12 mouse cellular contexts compared by ENCODE assay signal in the genomic region with DNA sequence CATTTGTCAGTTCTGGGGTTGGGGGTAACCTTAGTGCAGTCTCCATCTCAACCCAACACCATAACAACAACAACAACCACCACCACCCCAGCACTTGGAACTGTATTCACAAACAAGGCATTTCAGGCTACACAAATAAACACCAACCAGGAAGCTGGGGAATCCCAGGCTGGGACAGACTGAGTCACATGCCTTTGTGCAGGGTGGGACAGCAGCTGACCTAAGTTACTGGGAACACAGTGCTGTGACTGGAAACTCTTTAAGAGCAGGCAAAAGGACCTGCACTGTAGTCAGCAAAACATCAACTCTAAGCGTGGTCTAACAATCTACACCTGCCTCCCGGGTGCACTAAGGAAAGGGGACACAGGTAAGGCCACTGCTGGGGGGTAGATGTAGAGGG. TPM values are rescaled to one million over a fixed set of nuclear protein-coding genes. Genes with fewer than 3 reads are reported as not detected.
DNase-seq lines count a peak whose midpoint lies in the region; ATAC-seq and TF ChIP-seq lines count a peak whose summit lies in the region.
"Had no signal": no experiment of that assay in that cellular context is flagged by ENCODE, and none has a peak within 500 bp of the region (broad histone marks: within the 10 kb centered on the region; RNA-seq: fewer than 3 reads in every experiment).

No protein-coding gene starts in this region.

- 57% methylated on average over 2 of the region's 2 CpGs for WGBS in liver, adult 2 months
- WGBS in kidney, embryonic 16.5 days = 76% methylated on average over 2 of the region's 2 CpGs

- no peaks in the 10 kb centered on the region for H3K27me3 ChIP-seq in liver, adult 2 months (ENCODE audit: control insufficient read depth, insufficient read depth, low read length)
- no peaks in the 10 kb centered on the region for H3K27me3 ChIP-seq in kidney, embryonic 16.5 days (ENCODE audit: insufficient read depth, low read length)
- H3K27me3 ChIP-seq in myocyte (ENCODE audit: control insufficient read depth, insufficient read depth, insufficient read length) = no peaks in the 10 kb centered on the region

- peak; percentile 66 for DNase-seq in liver, adult 2 months (ENCODE audit: extremely low read depth, low read depth, low spot score)
- no peak for DNase-seq in liver
- DNase-seq in heart, adult 8-10 months (ENCODE audit: low spot score) = peak; percentile 90
- no peak for DNase-seq in thymus, postnatal 0 days (ENCODE audit: low spot score)
- DNase-seq in right cerebral cortex, postnatal 36 days (ENCODE audit: low spot score in 2 of 2) = no peak
- DNase-seq in left cerebral cortex, postnatal 10 days (ENCODE audit: extremely low spot score in 1 of 2, low spot score in 2 of 2) = no peak
- DNase-seq: adrenal gland, postnatal 25 days had no signal

- H3K4me1 ChIP-seq in liver, adult 2 months (ENCODE audit: control insufficient read depth, insufficient read depth, low read length) = peaks cover 59% of the 10 kb centered on the region
- peaks cover 31% of the 10 kb centered on the region for H3K4me1 ChIP-seq in kidney, embryonic 16.5 days (ENCODE audit: insufficient read depth, low read length)

- no peak for TF ChIP-seq POLR2A in liver, adult 2 months (IDR thresholded peaks at IDR 0.05; ENCODE audit: extremely low read depth, insufficient read depth, low read length)
- no peak for TF ChIP-seq POLR2A in myocyte (IDR thresholded peaks at IDR 0.05; ENCODE audit: insufficient read length, low read depth)

- peaks cover 81% of the 10 kb centered on the region; the same call in 1 of the 2 replicates for H3K79me2 ChIP-seq in liver, adult 2 months (ENCODE audit: control insufficient read depth, insufficient read depth, low read length)
- peaks cover 99% of the 10 kb centered on the region for H3K79me2 ChIP-seq in myocyte (ENCODE audit: control insufficient read depth, insufficient read depth)

- intact Hi-C loops in left cerebral cortex, postnatal 10 days (cut with DNase I) = no loop called here

- TF ChIP-seq CTCF in liver, adult 2 months (IDR thresholded peaks at IDR 0.05; ENCODE audit: low read depth, low read length) = no peak

- ATAC-seq in kidney, embryonic 16.5 days (ENCODE audit: low FRiP score, low TSS enrichment) = no peak

- H3K27ac ChIP-seq in liver, adult 2 months (replicated peaks; ENCODE audit: insufficient read depth, low read depth, low read length) = peak overlapping the region; percentile 99
- peak overlapping the region; percentile 67 for H3K27ac ChIP-seq in kidney, embryonic 16.5 days (ENCODE audit: low read length)

- H3K4me3 ChIP-seq in liver, adult 2 months (ENCODE audit: insufficient read depth, low read depth, low read length) = no peak overlapping the region
- H3K4me3 ChIP-seq in kidney, embryonic 16.5 days (ENCODE audit: low read length) = no peak overlapping the region
- H3K4me3 ChIP-seq in myocyte = no peak overlapping the region

- H3K9ac ChIP-seq in liver, adult 2 months (ENCODE audit: low read depth, low read length) = peak overlapping the region; percentile 70
- H3K9ac ChIP-seq in kidney, embryonic 16.5 days (replicated peaks; ENCODE audit: low read length) = no peak overlapping the region

- no peaks in the 10 kb centered on the region for H3K9me3 ChIP-seq in kidney, embryonic 16.5 days (ENCODE audit: low read length)

- H3K36me3 ChIP-seq in liver, adult 2 months (ENCODE audit: control insufficient read depth, insufficient read depth, low read length) = no peaks in the 10 kb centered on the region
- no peaks in the 10 kb centered on the region for H3K36me3 ChIP-seq in kidney, embryonic 16.5 days (ENCODE audit: insufficient read depth, low read length)
- no peaks in the 10 kb centered on the region for H3K36me3 ChIP-seq in myocyte (ENCODE audit: control insufficient read depth, insufficient read depth)

- H3ac ChIP-seq in myocyte (ENCODE audit: control insufficient read depth, insufficient read length) = no peak overlapping the region

- no peak overlapping the region for H3K4me2 ChIP-seq in kidney, embryonic 16.5 days (replicated peaks; ENCODE audit: low read depth, low read length)
- peak overlapping the region; percentile 73 for H3K4me2 ChIP-seq in myocyte (ENCODE audit: low read depth)

TF ChIP-seq in myocyte, 11 proteins besides CTCF, POLR2A, EP300 and RAD21:
- TF ChIP-seq MYOD1 (IDR thresholded peaks at IDR 0.05; ENCODE audit: control insufficient read depth in 1 of 3, insufficient read length in 2 of 3, low read depth in 2 of 3) (peak in 2 of 3 experiments; percentile 8 to 65), REST (IDR thresholded peaks at IDR 0.05; ENCODE audit: insufficient read depth, insufficient read length) (no peak), MYOG (IDR thresholded peaks at IDR 0.05; ENCODE audit: control insufficient read depth in 1 of 3, insufficient read depth in 1 of 3, insufficient read length in 2 of 3, low read depth in 2 of 3) (peak in 1 of 3 experiments; percentile 67), USF1 (IDR thresholded peaks at IDR 0.05; ENCODE audit: low read depth) (peak; percentile 73)

RNA-seq across cellular contexts. Expression of gene E030018B13Rik, which starts 11.5 kb away (rescaled TPM):
- 0.09 TPM in 1 of 2 replicates, not detected in the other for total RNA-seq in liver, adult 2 months (2014; rRNA removed)
- not detected in 2 replicates for polyA plus RNA-seq in liver, adult 2 months (2012; rRNA removed)
- total RNA-seq in heart, adult 8-10 months (2022) = not detected
- polyA plus RNA-seq in kidney, embryonic 16.5 days (2015; fragmentation: Nextera tagmentation; extraction: Ambion mirVana) = not detected in 2 replicates
- 0.17 TPM for polyA plus RNA-seq in myocyte (2012; fragmentation: generic; extraction: Trizol)
- polyA plus RNA-seq in thymus, postnatal 0 days (2015; fragmentation: Nextera tagmentation; extraction: Ambion mirVana) = 0.21 and 0.40 TPM in 2 replicates
- not detected for total RNA-seq in left cerebral cortex, postnatal 10 days (2021)
- total RNA-seq: adrenal gland, postnatal 25 days; layer of hippocampus, adult 8-10 months; megakaryocyte progenitor cell, adult 5-6 weeks; MEL had no signal

RNA-seq across cellular contexts. Expression of gene Klf13, which starts 33.5 kb away (rescaled TPM):
- 26.2 and 26.4 TPM in 2 replicates for total RNA-seq in liver, adult 2 months (2014; rRNA removed)
- polyA plus RNA-seq in liver, adult 2 months (2012; rRNA removed) = 14.1 and 19.8 TPM in 2 replicates
- total RNA-seq in heart, adult 8-10 months (2022) = 10 to 100 TPM; 39.6 to 53.1 (median 47.7) TPM
- polyA plus RNA-seq in kidney, embryonic 16.5 days (2015; fragmentation: Nextera tagmentation; extraction: Ambion mirVana) = 23.2 and 23.7 TPM in 2 replicates
- 30.4 TPM for polyA plus RNA-seq in myocyte (2012; fragmentation: generic; extraction: Trizol)
- 95.1 and 134 TPM in 2 replicates for polyA plus RNA-seq in thymus, postnatal 0 days (2015; fragmentation: Nextera tagmentation; extraction: Ambion mirVana)
- 100 to 1,000 TPM; 148 to 154 TPM for total RNA-seq in left cerebral cortex, postnatal 10 days (2021)

Comparison
In these comparisons a context has a peak if more than half of its experiments do, and no peak if none do; other contexts are left out.
1. DNase-seq: peak in liver, adult 2 months (single experiment) and heart, adult 8-10 months (single experiment); none in liver (single experiment), thymus, postnatal 0 days (single experiment), right cerebral cortex, postnatal 36 days (0 of 2) and left cerebral cortex, postnatal 10 days (0 of 2).